Mouse (Mus musculus) adrenal gland, postnatal 10 days (tissue): ENCODE data around the gene Exoc6b. TPM values are rescaled to one million over a fixed set of nuclear protein-coding genes. Genes with fewer than 3 reads are reported as not detected.
A peak's percentile ranks its signal among the peaks of the same experiment; 100 is the strongest.

Source experiments
- DNase-seq: peaks from one replicate; pipeline ENCODE4 v3.0.0; 2021; ENCODE audit warnings: mixed read lengths
- total RNA-seq, 2 experiments: library from RNA; stranded (reverse); gene quantifications; 2 replicates each; pipeline ENCODE4 v1.2.3; 2021

Exoc6b gene
- total RNA-seq, 2 experiments from 2014 or later, result 27.3 to 40.3 TPM

DNA sequence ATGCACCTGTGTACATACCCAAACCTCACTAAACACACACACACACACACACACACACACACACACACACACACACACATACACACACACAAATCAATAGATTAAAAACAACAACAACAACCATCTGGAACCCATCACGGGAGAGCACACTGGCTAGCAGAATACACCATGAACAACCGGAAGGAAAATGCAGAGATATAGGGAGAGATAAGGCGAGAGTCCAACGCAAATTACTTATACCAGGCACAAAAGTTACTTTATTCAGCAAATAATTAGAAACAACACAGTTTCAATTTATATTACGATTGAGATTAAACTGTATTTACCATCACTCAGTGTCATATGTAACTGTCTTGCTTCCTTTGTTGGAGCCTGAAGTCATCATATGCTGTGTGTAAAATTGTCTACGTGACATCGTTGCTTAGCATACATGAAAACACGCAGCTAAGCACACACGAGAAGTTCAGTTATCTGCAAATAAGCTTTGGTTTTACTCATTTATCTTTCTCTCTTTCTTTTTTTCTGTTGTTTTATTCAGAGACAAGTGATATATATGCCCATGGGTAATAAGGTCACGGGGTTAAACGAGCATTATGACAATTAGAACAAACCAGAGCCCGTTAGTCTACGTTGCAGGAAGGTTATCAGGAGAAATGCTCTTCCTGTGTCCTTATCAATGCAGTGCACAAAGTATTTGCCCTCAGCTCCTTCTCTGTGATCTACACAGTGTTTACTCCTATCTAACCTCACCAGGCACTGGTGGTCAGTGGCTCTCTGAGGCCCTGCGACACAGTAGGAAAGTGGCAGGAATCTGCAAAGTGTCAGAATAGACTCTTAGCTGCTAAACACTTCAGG, 186.4 kb downstream of the Exoc6b start:
- no peak for DNase-seq

DNA sequence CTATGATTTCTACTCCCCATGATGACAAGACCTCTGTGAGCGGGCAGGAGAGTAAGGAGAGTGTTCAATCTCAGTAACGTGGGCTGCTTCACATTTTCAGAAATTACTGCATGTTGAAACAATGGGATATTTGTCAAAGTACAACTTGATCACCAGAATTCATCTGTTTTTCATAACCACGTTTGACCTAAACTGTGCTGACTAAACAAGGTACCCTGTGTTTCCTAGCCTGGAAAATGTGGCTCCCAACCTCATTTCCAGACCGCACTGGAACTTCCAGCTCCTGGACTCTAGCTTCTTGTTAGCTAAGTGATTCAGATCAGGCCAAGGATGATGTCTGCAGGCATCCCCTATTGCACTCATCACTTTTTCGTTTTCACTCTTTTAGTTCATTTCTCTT, 193.4 kb downstream of the Exoc6b start:
- DNase-seq, result no peak

DNA sequence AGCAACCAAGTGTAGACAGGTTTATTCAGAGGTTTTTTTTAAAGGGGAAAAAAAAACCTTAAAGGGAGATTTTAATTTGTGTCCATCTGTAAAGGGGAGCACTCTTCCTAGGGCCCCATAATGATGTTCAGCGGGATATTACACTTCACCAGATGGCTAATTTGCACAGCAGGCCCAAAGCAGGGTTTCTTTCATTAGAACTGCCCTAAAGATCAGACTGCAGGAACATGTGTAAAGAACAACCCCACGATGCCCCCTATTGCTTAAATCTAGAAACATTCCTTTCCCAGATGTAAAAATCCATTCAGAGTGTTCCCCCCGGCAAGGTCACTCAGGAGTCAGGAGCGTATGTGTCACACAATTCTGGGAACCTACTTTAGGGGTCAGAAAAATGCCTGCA, 202.2 kb downstream of the Exoc6b start:
- DNase-seq, result no peak

DNA sequence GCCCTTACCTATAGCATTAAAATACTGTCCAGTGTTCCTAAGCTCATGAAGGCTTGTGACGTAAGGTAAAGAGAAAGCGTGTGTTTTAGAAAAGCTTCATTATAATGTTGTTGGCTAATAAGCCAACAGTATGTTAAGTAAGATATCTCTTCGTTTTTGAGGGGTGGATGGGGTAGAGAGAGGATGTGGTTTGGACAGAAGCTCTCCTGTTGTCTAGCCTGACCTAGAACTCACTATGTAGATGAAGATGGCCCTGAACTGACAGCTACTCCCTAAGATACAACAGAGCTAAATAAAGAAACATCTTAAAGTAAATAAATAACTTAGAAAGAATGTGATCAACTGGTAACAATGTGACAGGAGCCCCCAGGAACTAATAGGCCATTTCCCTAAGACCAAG, 204.7 kb downstream of the Exoc6b start:
- no peak for DNase-seq

DNA sequence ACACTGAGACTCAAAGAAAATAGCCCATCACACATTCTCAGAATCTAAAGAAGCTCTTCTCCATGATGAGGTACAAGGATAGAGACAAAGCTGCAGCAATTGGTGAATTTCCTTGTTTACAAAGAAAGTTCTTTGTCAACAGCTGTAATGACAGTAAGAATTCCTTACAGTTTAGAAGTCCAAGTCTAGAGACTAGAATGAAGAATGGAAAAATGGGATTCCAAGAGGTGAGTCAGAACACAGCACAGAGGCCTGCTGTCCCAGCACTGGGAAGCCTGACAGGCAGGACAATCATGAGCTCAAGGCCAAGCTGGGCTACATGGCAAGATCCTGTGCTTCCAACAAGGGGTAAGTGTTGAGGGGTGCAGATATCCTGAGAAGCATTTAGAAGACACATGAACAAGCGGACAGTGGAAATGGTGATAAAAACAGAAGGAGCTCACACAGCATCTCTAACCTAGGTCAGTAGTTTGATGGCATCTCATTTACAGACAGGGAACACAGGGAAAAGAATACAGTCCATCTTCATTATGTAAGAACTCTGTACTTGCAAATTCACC, 205.4 kb downstream of the Exoc6b start:
- peak; percentile 10 for DNase-seq

DNA sequence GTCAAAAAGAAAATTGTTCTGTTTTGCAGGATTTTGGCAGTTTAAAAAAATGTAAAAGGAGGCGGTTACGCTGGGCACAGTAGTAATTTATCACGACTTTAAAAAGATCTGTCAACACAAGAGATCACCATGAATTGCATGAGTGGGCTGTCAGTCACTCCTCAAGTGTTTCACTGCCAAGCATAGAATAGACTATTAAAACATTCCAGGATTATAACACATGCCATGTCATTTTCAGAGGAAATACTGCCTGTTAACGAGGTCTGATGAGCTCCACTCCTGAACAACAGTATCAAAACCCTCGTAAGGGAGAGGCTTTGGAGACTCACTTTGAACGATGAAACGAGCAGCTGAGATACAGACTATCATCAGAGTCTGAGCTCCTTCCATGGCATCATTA, 223.6 kb downstream of the Exoc6b start:
- DNase-seq, result no peak

DNA sequence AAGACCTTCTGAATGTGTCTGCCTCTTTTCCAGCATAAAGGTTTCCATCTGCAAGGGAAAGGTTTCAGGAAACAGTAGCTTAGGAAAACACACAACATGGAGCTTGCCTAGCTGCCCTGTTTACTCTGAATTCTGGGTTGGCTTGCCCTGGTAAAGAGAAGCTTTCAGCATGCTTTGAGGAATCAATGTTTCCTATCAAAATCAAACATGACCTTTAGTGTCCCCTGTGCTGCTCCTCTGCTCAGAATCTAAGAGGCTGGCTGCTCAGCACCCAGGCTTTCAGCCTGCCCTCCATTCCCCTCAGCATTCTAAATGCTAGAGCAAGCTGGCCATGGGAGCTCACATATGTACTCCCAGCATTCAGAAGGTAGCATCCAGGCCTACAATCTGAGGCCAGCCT, 228.2 kb downstream of the Exoc6b start:
- DNase-seq, result no peak

DNA sequence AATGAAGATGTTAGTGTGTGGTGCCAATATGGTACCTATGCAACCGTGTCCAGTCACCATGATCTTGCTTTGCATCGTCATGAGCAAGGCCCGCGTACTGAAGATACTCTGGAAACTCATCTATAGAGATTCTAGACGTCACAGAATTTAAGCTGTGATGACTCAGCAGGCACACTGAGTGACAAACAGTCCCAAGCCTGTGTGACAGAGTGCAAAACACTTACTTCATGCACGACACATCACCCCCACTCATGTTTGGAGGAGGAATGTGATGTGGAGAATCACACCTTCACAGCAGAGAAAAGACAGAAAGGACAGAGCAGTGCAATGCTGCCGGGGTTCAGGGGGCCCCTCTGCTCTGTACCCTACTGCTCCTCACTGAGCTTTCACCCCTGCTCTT, 261.8 kb downstream of the Exoc6b start:
- no peak for DNase-seq

DNA sequence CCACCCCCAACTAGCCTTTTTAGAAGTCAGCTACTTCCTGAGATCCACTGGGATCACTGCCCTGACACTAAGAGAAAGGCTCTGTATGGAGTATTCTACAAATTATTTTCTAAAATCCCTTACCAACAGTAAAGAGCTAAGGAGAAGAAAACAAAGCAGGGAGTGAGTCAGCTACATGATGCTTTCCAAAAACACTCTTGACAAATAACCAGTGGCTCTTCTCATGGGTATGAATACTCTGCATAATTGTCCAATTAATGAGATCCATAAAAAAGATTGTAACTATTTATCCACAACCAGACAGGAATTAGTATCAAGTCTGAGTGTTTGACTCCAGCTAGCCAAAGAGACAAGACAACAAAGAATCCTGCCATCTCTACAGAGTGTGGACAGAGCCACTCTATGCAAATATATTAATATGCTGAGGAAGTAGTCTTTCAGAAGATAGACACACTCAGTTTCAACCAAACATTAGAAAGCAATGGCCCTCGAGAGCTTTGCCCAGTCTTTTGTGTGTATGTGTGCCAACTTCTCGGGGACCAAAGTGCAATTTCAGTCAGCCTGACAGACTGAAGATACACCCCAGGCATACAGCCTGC, 263.1 kb downstream of the Exoc6b start:
- no peak for DNase-seq

DNA sequence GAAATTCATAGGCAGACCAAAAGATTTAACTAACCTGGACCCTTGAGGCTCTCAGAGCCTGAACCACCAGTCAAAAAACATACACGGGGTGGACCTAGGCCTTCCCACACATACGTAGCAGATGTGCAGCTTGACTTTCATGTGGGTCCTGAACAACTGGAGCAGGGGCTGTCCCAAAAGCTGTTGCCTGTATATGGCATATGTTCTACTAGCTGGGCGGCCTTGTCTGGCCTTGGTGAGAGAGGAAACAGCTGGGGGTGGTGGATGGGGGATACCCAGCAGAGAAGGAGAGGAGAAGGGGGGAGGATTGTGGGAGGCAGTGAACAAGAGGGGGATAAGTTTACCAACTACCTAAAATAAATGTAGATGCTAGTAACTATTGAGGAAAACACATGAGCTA, 270.6 kb downstream of the Exoc6b start:
- DNase-seq, result no peak

DNA sequence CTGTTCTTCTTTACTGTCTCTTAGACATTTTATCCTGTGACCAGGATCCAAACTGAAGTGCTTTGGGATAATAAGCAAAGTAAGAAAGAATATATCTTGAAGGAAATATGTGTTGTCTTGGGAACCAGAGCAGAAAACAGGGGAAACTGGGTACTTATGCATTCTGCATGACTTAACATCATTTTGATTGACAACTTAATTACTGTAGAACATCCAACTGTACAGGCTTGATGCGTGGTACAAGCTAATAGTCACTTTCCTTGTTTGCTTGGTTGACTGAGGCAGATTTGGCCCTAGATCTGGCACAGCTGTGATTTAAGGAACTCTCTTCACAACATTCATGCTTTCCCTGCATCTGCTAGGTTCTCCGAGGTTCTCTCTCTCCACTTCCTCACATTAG, 285.3 kb downstream of the Exoc6b start:
- no peak for DNase-seq

DNA sequence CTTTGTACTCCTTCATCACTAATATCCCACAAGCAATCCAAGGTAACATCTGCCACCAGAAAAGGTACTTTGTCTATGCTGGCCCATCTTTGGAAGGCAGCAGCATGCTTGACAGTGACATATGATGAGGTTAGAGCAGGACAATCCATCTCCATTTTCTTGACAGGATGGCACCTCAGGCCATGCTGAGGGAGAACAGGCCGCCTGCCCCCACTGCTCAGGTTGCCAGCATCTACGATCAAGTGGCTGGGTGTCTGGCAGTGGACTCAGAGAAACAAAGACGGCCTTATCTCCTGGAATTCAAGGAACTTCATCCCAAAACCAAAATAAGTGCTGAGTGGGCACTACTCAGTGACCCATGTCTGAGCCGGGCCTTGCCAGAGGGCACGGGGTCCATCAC, 289.3 kb downstream of the Exoc6b start:
- DNase-seq, result no peak

DNA sequence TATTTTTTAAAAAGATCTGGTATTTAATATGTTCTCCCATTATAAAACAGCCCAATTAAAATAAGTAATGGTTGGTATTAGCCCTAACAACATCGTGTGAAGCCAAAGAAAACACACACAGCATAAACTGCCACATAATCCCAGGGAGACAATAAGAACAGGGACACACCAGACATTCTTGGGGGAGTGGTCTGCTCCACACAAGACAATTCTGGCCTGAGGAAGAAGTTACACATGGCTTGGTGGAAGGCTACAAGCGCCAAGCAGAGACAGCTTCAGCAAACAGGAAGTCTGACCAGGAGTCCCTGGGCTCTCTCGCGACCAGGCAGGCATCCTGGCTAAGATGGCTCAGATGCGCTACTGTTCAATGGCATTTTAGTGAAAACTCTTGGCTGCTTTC, 290.3 kb downstream of the Exoc6b start:
- no peak for DNase-seq

DNA sequence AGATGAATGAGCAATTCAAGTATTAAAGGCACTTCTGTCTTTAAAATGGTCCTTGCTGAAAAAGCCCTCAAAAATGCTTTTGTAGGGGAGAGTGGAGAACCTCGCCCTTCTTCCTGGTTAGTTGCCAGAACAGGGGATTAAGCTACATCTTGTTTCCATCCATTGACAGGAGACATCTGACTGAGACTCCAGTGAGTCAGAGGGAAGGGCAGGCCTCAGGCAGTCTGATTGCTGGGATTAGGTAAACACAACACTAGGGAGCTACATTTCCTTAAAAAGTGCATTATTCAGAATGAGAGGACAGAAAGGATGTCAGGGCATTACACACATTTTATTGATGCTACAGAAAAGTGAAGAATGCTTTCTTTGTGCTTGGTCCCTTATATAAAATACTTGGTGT, 293.4 kb downstream of the Exoc6b start:
- DNase-seq, result no peak

DNA sequence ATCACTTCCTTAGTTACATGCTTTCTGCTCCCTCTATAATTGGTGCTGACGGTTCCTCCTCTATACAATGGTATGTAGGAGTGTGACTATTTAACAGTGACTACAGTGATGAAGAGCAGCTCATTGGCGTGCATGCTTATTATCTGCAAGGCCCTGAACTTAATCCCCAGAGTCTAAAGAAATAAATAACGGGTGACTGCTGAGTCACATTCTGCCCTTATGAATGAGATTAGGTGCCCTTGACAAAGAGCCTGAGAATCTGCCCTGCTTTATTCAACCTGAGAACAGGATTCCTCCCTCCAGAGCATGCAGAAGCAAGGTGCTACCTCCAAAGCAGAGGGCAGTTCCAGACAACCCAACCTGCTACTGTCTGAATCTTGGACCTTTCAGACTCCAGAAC, 314.0 kb downstream of the Exoc6b start:
- DNase-seq, result peak; percentile 24

DNA sequence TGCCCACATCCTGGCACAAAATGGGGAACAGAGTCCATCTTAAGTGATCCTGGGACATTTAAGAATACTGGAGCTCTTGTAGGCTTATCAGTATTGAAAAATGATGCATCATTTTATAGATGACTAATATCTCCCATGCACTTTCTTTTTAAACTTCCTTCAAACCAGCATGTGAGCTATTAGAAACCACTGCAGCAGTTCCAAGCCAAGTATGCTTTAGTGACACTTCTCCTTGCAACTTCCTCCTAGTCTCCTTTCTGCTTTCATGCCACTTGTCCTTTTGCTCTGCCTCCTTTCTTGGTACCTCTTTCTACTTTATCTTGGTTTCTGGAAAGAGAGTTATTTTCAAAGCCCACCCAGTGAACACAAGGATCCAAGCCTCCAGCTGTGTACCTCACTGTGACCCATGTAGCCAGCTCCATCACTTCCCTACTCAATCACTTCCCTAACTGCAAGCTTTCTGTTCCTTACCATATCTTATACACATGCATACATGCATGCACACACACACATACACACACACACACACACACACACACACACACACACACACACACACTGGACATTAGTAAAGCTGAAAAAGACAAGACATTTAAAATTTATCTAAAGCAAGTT, 316.4 kb downstream of the Exoc6b start:
- no peak for DNase-seq

DNA sequence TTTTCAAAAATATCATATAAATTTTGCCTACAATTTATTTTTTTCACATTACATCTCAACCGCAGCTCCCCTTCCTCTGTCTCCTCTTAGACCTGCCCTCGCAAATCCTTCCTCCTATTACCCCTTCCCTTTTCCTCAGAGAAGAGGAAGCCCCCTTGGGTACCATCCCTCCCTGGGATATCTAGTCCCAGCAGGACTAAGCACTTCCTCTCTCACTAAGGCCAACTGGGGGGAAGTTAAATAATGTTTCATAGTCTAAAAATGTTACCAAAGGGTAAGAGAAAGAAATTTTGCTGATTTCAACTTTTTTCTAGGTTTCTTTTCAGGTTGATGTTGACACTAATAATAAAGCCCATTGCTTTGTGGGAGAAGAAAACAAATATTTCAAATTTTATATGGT, 317.9 kb downstream of the Exoc6b start:
- no peak for DNase-seq

DNA sequence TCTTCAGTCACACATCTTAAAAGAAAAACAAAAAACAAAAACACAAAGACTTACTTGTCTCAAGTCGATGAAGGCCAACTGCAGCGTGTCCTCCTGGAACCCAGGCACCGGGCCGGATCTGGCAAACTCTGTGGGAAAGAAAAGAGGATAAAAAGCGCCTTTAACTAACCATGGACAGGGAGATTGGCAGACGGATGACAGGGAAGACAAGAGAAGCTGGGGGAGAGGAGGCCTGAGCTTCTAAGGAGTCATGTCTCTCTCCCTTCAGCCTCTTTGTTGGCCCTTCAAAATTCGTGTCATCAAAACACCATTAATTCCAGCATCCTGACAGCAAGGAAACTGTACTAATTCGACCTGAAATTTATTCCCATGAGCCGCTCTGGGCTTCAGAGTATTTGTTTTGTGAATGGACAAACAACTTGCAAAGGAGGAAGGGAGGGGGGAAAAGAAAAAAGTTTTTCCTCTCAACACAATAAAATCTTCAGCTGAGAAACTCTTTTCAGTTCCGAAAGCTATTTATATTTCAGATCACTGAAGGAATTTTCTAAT, 322.4 kb downstream of the Exoc6b start:
- no peak for DNase-seq

DNA sequence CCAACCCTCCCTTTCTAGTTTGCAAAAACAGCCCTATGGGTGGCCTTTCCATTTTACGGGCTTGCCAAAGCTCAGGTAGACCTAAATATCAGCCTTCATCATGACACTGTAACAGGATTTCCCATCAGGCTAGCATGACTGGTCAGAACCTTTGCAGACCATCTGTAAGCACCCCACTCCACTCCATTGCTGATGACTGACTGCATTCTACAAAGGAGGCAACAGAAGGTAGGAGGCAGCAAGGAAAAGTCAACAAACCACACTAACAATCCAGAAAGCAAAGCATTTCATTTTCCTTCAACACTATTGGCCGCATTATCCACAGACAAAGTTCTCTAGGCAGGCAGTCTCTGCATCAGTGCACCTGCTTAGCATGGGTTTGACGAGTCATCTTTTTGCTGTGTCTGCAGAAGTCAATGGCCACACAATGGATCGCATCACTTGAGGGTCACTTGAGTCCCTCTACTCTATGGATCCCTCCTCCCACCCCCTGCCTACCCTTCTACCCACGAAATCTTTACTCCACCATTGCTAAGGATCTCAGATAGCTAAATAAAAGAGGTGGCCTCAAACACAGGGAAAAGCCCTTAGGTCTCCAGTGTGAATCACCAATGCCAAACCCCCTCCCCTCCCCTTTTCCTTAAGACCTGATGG, 323.0 kb downstream of the Exoc6b start:
- no peak for DNase-seq

DNA sequence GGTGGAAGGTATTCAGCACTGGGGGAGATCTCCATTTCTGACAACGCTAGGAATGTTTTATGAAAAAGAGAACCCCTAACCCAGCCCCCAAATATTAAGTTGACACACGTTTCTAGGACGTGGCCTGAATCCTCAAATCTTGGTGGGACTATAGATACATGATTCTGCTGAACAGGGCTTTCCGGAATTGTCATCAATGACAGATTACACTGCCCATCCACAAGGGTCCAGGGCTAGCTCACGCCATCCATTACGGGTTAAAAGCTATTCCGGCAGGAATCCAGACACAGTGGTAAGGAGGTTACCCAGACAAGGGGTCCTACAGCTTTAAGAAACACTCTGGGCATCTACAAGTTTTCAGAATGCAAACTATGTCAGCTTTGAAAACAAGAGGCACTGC, 323.7 kb downstream of the Exoc6b start:
- DNase-seq, result no peak

DNA sequence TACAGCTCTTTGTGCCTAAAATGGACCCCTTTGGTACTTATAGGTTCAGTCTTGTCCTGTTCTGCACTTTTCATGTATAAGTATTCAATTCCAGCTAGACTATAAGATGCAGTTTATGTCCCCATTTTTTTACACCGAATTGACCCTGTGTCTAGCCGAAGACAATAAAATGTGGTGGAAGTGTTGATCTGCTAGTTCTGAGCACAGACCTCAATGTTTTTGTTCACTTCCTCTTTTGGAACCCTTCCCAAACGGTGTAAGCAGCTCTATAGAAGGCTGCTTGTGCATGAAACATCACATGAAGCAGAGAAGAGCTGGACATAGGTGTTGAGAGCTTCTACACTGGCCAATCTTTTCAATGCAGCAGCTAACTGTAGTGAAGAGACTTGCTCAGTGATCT, 327.1 kb downstream of the Exoc6b start:
- DNase-seq, result no peak

DNA sequence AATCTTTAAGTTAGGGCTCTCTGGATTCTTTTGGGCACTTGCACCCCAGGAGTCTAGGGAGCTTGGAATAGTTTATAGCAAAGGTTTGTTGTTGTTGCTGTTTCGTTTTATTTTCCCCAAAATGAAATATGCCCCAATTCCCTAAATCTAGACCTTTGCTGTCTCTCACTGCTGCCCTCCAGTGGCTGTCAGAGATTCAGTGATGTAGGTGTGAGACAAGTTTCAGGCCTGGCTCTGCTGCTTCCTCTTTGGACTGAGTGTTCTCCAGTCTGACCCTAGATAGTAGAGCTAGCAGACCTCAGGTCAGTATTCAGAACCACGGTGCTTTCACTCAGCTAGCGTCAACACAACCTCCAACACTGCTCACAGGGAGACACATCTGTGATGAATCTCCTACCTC, 332.4 kb downstream of the Exoc6b start:
- peak; percentile 62 for DNase-seq

DNA sequence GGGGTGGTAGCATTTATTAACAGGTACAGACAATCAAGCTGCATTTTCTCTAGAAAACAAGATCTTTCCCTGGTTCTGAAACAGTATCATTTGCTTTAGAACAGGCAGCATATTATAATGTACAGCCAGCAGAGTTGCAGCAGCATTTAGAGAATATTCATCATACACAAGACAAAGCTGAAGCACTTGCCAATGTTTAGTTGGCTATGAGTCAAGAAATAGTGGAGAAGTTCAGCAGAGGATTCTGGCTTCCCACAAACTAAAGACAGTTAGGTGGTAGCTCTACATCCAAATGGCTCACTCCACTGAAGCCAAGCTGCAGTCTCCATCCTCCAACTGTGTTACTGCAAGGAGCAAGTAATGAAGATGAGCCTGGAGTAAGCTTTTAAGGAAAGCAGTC, 342.4 kb downstream of the Exoc6b start:
- DNase-seq, result no peak
